Mouse (Mus musculus) inflammation-experienced regulatory T-cells, adult 6 months (primary cell): Measurements from ENCODE around the gene Cldn20. TPM values are rescaled to one million over a fixed set of nuclear protein-coding genes. Genes with fewer than 3 reads are reported as not detected.
A peak's percentile ranks its signal among the peaks of the same experiment; 100 is the strongest.

Experiments used
- ATAC-seq: one replicate; pipeline ENCODE4 v1.8.0; 2017
- polyA plus RNA-seq, 3 experiments: library from polyadenylated mRNA; unstranded; fragments of 100-300 nt; shearing (Covaris generic); gene quantifications; one replicate each; pipeline ENCODE4 v1.2.1; 2017

Gene Cldn20
- not detected for polyA plus RNA-seq

GRCm38 (mm10) chr17:3532254-3532653, at the start of gene Cldn20:
Gene Cldn20, plus strand, starts transcription at chr17:3532554.
- ATAC-seq: no peak

- no peak for ATAC-seq
Observed at GRCm38 (mm10) chr17:3483091-3483490, 49.3 kb upstream of the Cldn20 start.

DNA sequence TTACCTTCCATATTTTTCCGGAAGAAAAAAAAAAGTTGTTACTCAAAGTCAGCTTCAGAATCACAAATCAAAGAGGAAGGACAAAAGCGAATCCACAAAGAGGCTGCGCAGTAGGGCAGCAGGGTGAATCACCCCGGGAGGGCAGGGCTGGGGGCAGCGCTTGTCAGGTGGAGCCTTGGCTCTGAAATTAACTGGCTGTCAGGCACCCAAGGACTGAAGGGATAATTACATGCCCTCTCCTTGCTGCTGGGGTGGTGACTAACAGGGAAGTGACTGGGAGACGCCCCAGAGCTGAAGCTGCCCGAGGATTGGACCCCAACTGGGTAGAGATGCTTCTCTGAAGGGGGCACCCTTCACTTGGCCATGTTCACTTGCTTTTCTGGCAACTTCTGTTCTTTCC, 46.5 kb upstream of the Cldn20 start:
- no peak for ATAC-seq

DNA sequence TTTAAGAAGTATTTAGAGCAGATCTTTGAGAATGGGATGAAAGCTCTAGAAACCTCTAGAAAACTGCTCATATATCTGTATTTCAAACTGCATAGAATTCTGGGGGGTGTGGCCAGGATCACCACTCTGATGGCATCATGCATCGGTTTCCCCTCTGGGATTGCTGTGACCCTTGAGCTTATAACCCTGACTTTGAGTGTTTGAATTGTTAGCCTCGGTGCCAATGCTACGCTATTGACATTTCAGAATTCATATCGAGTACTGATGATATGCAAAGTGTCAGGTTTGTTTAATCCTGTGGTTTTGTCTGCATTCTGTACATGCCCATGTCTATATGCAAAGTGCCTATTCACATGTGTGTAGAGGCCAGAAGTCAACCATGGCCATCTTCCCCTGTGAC, 45.1 kb upstream of the Cldn20 start:
- ATAC-seq: no peak

DNA sequence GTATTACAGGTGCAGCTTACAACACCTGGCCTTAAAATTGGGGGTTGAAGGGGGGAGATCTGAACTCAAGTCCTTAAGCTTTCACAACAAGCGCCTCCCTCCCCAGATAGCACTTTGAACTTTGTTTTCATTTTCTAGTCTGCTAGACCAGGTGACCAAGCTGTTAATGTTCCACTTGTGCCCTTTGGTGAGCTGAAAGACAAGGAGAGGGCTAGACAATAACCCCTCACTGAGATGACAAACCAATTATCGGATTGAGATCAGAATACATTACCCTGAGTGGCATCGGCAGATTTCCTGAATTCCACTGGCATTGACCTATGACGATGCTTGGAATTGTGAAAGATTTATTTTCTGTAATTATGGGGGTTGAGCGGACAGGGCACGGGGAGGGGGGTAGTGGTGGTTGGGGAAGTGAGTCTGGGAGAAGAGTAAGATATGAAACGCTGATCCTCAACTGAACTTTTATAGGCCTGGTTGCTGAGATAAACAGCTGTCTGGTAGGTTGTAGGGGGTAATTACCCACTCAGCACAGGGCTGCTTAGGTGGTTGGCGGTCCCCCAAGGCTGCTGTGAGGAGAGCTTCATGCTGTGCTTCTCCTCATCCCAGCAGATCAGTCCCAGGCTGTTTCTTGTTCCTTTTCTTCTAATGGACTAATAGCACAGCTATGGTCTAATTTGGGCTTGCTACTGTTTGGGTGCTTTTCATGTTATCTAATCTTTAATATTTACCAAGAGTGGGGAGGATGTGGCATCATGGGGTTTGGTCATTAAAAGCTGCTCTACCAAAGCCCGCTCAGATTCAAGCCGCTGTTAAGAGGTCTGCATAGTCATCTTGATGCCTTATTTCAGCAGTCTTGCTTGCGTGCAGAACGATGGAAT, 44.4 kb upstream of the Cldn20 start:
- no peak for ATAC-seq

DNA sequence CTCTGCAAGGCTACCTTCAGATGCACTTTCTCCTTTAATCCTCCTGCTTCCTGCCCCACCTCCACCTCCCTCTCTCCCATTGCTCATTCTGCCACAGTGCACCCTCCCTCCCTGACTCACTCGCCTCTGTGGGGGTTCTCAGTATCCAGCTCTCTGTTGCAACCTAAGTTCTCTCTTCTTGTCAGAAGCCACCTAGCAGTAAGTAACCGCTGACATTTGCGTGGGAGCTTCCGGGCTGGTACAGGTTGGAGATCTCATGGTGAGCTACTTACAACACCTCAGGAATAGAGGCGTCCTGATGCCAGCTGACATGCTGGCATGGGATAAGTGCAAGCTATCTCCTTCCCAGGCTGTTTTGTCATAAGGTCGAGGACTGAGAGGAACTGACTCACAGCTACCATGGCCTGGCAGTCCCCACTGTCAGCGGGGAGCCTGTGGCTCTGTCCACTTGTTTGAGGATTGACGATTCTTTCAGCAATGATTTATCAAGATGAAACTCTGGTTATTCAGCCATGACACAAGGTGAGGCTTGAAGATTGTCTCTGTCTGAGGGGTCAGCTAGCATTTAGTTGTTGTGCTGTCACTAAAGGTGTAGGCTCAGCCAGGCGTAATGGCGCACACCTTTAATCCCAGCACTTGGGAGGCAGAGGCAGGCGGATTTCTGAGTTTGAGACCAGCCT, 42.0 kb upstream of the Cldn20 start:
- ATAC-seq: no peak

DNA sequence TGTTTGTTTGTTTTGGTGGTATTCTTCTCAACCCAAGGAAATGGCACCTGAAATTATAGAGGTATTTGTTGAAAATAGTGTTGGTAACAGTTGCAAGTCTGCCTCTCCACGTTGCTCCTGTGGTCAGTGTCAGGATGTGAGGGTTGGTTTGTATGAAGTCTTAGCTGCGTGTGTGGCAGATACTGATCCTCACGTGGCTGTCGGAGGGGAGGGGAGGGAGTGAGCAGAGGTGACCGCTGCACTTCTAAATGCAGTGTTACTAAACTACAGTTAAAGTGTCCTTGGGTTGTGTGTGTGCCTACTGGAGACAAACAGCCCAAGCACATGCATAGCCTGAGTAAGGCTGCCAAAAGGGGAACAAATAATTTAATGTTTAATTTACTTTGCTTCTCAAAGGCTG, 41.3 kb upstream of the Cldn20 start:
- no peak for ATAC-seq

DNA sequence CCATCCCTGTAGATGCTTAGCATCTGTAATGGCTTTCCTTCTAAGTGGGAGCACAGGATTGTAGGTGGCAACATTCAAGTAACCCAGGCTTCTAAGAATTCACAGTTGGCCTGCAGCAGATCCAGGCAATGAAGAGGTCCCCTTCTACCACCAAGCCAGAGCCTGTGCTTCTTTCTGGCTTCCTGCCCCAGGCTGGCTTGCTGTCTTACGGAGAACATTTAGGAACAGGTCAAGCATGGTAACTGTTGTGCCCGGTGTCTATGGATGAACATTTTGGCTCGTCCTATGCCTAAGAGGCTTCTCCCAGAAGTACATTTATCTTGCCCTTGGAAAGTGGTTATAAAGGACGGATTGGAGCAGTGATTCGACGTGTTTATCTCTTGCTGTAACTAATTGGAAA, 40.7 kb upstream of the Cldn20 start:
- no peak for ATAC-seq

- ATAC-seq: no peak
Observed at GRCm38 (mm10) chr17:3495576-3495975, 36.8 kb upstream of the Cldn20 start.

GRCm38 (mm10) chr17:3496080-3496479, 36.3 kb upstream of the Cldn20 start:
- no peak for ATAC-seq

DNA sequence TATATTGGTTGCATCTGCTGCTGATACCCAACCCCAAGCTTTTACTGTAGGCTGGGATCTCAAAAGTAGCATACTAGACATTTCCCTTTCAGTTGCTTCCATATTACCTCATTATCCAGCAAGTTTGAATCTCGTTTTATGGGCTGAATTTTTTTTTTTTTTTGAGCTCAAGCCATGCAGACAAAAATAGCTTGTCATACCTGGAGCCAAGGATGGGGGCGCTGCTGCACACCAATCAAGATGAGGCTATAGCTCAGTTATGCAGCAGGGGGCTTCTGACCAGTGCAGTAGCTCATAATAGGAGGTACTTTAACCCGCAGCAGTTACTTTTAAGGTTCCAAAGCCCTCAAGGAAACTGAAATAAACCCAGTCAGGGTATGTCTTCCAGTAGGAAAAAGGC, 34.3 kb upstream of the Cldn20 start:
- no peak for ATAC-seq

GRCm38 (mm10) chr17:3498580-3498979, 33.8 kb upstream of the Cldn20 start:
- ATAC-seq: no peak

DNA sequence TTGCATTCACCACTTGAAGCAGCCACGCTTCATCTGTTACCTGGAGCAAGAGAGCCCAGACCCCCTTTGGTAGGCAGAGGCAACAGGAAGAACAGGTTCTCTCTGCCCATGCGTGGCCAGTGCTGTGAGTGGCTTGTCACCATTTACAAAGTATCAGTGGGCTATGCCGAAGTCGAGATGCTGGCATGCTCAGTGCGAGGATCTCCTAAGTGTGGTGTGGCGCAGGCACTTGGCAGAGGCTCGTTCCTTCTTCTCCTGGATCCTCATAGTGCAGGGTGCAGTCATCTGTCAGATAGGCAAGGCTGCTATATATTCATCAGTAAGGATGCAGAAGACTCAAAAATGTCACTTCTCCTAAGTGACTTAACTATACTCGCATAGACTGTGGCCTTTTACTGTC, 32.9 kb upstream of the Cldn20 start:
- ATAC-seq: no peak

DNA sequence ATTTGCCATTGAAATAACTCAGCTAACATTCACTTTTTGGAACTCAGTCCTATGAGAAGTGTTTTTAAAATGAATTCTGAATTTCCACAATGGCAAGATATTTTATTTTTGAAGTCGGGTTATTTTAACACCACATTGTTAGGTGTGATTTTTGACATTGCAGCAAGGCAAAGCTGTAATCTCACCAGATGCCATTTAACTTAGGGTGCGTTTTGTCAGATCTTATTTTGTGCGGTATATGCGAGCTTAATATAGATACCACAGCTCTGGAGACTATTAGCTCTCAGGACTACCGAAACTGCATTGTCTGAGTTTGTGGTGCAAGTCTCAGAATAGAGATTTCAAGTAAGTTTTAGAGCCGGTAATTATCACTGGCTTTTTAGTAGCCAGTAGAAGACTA, 32.3 kb upstream of the Cldn20 start:
- no peak for ATAC-seq

GRCm38 (mm10) chr17:3500936-3501335, 31.4 kb upstream of the Cldn20 start:
- no peak for ATAC-seq

GRCm38 (mm10) chr17:3505711-3506110, 26.6 kb upstream of the Cldn20 start:
- ATAC-seq: no peak

DNA sequence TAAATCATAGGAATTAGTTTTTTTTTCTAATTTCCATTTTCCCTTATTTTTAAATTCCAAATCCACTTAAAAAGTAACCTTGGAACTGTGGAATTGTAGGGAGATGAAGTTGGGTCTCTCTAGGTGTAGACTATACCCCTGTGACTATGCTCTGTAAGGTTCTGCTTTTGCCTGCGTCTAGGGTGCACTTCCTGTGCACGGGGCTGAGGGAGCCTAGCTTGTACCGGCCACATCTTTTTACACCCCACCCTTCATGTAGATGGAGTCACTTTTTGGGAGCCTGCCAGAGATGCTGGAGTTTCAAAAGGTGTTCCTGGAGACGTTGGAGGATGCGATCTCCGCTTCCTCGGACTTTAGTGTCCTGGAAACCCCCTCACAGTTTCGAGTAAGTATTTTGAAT, 25.8 kb upstream of the Cldn20 start:
- ATAC-seq: no peak

DNA sequence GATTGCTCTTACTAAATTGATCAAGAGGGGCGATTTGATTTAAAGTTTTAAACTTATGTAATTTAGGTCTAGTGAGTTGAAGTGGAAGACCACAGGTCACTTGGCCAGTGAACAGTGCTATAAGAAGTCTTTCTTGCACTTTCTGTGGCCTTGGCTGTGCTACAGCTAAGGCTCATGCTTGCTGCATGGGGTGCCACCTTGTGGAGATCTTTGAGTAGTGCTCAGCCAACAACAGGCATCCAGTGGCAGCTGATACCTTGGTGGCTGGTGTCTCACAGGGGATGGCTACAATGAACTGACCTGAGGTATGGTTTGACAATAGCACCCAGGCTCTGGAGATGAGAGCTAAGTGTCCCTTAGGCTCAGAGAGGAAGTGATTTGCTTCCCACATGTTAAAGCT, 22.5 kb upstream of the Cldn20 start:
- peak; percentile 43 for ATAC-seq

GRCm38 (mm10) chr17:3514316-3514715, 18.0 kb upstream of the Cldn20 start:
- no peak for ATAC-seq

DNA sequence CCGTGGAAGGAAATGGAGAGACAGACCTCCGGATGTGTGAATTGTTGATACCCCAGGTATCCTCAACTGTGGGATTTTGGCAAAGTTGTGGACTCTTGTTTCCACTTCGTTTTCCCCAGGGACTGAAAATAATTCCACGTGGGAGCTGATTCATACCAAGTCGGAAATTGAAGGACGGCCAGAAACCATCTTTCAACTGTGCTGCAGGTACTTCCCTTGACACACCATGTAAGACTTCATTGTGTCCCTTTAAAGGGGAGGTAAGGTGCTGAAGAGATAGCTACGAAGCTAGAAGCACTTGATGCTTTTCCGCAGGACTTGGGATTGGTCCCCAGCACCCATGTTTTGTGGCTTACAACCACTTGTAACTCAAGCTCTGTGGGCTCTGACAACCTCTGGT, 16.5 kb upstream of the Cldn20 start:
- no peak for ATAC-seq

DNA sequence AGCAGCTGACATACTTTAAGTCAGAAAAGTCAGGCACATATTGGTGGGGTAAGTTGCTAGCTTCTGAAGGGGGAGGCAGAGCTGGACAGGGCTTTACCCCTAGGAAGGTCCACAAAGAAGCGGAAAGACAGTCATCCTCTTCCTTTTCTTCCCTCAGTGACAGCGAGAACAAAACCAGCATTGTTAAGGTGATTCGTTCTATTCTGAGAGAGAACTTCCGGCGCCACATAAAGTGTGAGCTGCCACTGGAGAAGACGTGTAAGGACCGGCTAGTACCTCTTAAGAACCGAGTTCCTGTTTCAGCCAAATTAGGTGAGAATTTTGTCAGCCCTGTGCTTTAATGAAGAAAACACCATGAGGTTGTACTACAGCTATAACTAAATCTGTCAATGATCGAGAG, 15.9 kb upstream of the Cldn20 start:
- ATAC-seq: no peak

DNA sequence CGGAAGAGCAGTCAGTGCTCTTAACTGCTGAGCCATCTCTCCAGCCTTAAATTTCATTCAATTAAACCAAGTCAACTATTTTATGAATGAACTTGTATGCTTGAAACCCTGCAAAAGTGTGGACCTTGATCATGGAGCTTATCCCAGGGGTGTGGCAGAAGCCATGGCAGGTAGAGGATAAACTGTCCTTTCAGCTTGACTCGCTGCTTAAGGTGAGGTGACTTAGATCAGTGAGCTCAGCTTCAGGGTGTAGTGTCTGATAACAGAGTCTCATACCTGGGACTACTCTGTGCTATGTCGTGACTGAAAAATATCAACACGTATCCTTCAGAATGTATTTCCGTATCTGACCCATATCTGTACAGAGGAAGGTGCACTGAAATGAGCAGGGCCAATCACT, 12.0 kb upstream of the Cldn20 start:
- ATAC-seq: no peak

DNA sequence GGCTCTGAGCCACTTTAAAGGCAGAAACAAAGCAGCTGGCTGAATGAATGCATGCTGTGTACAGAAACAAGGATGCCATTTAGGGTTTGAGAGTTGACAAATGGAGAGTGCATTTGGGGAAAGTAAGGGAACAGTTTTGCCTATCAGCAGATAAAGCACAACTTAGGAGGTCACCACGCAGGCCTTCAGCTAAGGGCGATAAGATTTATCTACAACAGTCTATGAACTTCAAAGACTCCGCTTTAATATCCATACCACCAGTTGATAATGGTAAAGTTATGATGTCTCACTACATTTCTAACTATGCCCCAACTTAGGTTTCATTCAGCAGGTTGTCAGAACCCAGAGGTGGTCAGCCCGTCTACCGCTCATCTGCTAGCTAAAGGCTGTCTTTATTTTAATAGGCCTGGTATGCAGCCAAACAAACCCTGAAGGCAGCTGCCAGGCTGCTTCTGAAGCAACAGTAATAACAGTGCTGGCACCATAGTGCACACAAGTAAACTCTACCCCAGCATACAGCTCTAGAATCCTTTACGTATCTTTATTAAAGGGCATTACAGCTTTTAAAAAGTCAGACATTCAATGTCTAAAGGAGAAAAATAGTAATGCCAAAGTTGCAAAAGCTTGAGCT, 4.4 kb upstream of the Cldn20 start:
- no peak for ATAC-seq

DNA sequence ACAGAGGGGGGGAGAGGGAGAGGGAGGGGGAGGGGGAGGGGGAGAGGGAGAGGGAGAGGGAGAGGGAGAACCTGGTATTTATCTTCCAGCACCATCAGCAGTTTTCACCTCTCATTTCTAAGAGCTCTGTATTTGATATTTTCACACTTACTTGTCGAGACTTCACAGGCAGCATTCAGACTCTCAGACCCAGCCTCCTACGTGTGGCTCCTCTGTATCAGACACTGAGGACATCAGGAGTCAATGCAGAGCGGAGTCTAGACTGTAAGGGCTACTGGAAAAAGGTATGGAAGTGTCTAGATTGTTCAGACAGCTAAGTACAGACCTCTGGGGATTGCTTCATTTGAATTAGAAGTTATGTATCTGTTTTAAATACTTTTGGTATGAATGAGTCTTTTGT, 2.8 kb upstream of the Cldn20 start:
- ATAC-seq: no peak
